Mouse (Mus musculus) spleen, adult 2 months (tissue): ENCODE results near the gene Olfr204. TPM values are rescaled to one million over a fixed set of nuclear protein-coding genes. Genes with fewer than 3 reads are reported as not detected.
"Not testable (repeated sequence)": the region's sequence is repeated elsewhere in the genome, so short reads cannot be mapped to it uniquely, and the experiment has no call there.

ENCODE experiments used
- DNase-seq, 2 experiments: peaks; one replicate each; pipeline versions ENCODE4 v3.0.0 to v3.0.0-alpha.2; 2012 to 2021; ENCODE audit warnings: low spot score in 2 of 2, low read depth in 1 of 2
- H3K27ac ChIP-seq: fragments of 200-500 bp; 2 replicates; pipeline ENCODE4 v1.5.1; 2012; ENCODE audit warnings: low read length, inconsistent platforms; ENCODE audit not compliant: insufficient read depth
- H3K27me3 ChIP-seq: fragments of 200-500 bp; 2 replicates; pipeline ENCODE4 v1.6.1; 2012; ENCODE audit warnings: mild to moderate bottlenecking, moderate library complexity, low read length, inconsistent platforms; ENCODE audit not compliant: control insufficient read depth, insufficient read depth
- H3K36me3 ChIP-seq: fragments of 200-500 bp; 2 replicates; pipeline ENCODE4 v1.6.1; 2012; ENCODE audit warnings: mild to moderate bottlenecking, low read length, inconsistent platforms; ENCODE audit not compliant: control insufficient read depth, insufficient read depth
- H3K4me1 ChIP-seq: fragments of 200-500 bp; 2 replicates; pipeline ENCODE4 v1.6.1; 2011; ENCODE audit warnings: inconsistent platforms; ENCODE audit not compliant: control insufficient read depth, insufficient read depth, insufficient read length
- H3K4me3 ChIP-seq: fragments of 200-500 bp; 2 replicates; pipeline ENCODE4 v1.5.1; 2011; ENCODE audit warnings: mild to moderate bottlenecking, inconsistent platforms; ENCODE audit not compliant: insufficient read depth, insufficient read length; ENCODE audit errors: extremely low read depth
- CTCF ChIP-seq: fragments of 200-500 bp; IDR thresholded peaks from 2 replicates; pipeline ENCODE4 v1.5.1; 2011; ENCODE audit warnings: mild to moderate bottlenecking, inconsistent platforms; ENCODE audit not compliant: insufficient read depth, insufficient read length, insufficient replicate concordance; ENCODE audit errors: extremely low read depth
- POLR2A ChIP-seq: fragments of 200-500 bp; IDR thresholded peaks from 2 replicates; pipeline ENCODE4 v1.6.1; 2011; ENCODE audit warnings: low read depth, low read length, inconsistent platforms
- WGBS: fragments of 180-500 bp; shearing (Covaris S2); methylation state at CpG from one replicate; pipeline ENCODE4 v1.1.7; 2018; 5-methylcytosine and 5-hydroxymethylcytosine counted together
- polyA plus RNA-seq: library from polyadenylated mRNA; depleted of rRNA; stranded (reverse); fragments of >200 nt; gene quantifications from 2 replicates; pipeline ENCODE4 v1.2.3, GENCODE M21; 2012; rRNA removed

Gene Olfr204
- polyA plus RNA-seq, result not detected in 2 replicates

DNA sequence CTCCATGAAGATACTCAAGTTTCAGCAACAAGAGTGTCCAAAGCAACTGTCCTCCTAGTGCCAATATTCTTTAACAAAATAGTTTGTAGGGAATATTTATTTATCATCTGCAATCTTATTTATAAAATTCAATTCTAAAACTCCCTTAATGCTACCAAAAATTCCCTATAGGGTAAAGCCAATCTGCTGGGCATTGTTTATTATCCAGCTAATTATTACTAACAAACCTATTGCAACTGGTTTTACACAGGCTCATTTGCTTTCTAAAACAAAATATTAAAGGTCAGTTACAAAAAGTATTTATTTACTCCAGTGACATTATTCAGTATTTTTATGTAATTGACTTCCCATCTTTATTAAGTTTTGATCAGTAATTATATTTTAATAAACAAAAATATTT, at the start of gene Olfr204:
TSS of gene Olfr204 (minus strand) at position 101 of the 400 bp plus-strand sequence.
- no peak for TF ChIP-seq POLR2A
- no peak for TF ChIP-seq CTCF
- Histone ChIP-seq H3K36me3 (no peaks in the 10 kb centered on the region), H3K4me1 (no peaks in the 10 kb centered on the region), H3K4me3 (no peak within 1 kb of the TSS), H3K27me3 (no peaks in the 10 kb centered on the region), H3K27ac (no peak within 1 kb of the TSS)
- no peak for DNase-seq

DNA sequence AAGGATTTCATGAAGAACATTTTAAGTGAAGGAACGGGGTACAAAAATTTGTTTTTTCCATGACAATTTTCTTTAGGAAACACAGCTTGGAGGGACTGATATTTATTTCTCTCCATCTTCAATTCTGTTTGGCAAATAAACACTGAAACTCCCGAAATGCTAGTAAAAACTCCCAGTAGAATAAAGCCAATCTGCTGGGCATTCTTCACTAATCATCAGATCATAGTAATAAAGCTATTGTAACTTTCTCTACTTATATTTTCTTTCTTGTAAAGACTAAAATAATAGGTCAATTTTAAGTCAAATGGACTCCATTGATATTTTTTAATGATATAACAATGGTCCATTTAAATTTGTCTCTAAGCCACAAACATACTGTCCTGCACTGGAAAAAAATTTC, 45.8 kb upstream of the Olfr204 start, which contains the start of gene Olfr209:
TSS of gene Olfr209 (minus strand) at position 101 of the 400 bp plus-strand sequence.
- no peak for DNase-seq
- H3K4me3 ChIP-seq, result no peak within 1 kb of the TSS
- 81% methylated on average over 2 of the region's 2 CpGs for WGBS
- no peak for TF ChIP-seq CTCF
- no peak for TF ChIP-seq POLR2A
- H3K36me3 ChIP-seq, result no peaks in the 10 kb centered on the region
- no peaks in the 10 kb centered on the region for H3K4me1 ChIP-seq
- H3K27ac ChIP-seq, result no peak within 1 kb of the TSS
- H3K27me3 ChIP-seq, result no peaks in the 10 kb centered on the region

DNA sequence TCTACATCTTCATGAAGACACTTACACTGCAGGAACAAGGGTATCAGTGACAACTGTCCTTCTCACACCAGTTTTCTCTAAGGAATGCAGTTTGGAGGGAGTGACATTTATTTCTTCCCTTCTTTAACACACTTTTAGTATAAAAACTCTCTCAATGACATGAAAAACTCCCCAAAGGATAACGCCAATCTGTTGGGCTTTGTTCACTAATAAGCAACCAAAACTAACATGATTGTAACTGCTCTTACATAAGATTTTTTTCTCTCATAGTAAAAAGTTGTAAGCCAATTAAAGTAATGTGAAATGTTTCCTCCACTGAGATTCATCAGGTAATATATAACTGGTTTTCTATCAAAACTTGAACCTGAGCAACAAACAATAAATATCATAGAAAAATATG, 31.1 kb upstream of the Olfr204 start, which contains the start of gene Olfr206:
TSS of gene Olfr206 (minus strand) at position 101 of the 400 bp plus-strand sequence.
- no peaks in the 10 kb centered on the region for H3K36me3 ChIP-seq
- WGBS, result 85% methylated on average over 1 of the region's 1 CpGs

DNA sequence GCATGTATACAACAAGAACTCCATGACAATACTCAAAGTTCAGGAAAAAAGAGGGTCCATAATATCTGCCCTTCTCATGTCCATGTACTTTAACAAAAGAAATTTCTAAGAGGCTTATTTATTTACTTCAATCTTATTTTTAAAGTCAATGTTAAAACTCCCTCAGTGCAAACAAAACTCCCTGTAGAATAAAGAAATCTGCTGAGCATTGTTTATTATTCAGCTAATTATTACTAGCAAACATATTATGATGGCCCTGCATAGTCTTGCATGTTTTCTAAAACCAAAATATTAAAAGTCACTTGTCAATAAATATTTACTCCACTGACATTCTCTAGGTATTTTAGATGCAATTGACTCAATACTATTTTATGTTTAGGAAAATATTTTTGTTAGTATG, 13.0 kb upstream of the Olfr204 start, which contains the start of gene Olfr205:
TSS of gene Olfr205 (minus strand) at position 101 of the 400 bp plus-strand sequence.
- TF ChIP-seq POLR2A, result no peak
- Histone ChIP-seq H3K27me3 (no peaks in the 10 kb centered on the region), H3K27ac (no peak within 1 kb of the TSS), H3K4me1 (no peaks in the 10 kb centered on the region), H3K36me3 (no peaks in the 10 kb centered on the region), H3K4me3 (no peak within 1 kb of the TSS)
- no peak for DNase-seq

More for the DNA sequence above, 31.1 kb upstream of the Olfr204 start, which contains the start of gene Olfr206:
- H3K4me1 ChIP-seq, result no peaks in the 10 kb centered on the region
- DNase-seq, result no peak
- TF ChIP-seq CTCF (no peak), POLR2A (no peak)
- H3K27ac ChIP-seq, result no peak within 1 kb of the TSS
- H3K4me3 ChIP-seq, result no peak within 1 kb of the TSS
- H3K27me3 ChIP-seq, result no peaks in the 10 kb centered on the region

- not testable (repeated sequence) for H3K27ac ChIP-seq, H3K4me1 ChIP-seq, H3K4me3 ChIP-seq, H3K27me3 ChIP-seq, DNase-seq, H3K36me3 ChIP-seq
- 22% methylated on average over 1 of the region's 1 CpGs for WGBS
Observed at GRCm38 (mm10) chr16:59323262-59323661, 5.2 kb upstream of the Olfr204 start.

DNA sequence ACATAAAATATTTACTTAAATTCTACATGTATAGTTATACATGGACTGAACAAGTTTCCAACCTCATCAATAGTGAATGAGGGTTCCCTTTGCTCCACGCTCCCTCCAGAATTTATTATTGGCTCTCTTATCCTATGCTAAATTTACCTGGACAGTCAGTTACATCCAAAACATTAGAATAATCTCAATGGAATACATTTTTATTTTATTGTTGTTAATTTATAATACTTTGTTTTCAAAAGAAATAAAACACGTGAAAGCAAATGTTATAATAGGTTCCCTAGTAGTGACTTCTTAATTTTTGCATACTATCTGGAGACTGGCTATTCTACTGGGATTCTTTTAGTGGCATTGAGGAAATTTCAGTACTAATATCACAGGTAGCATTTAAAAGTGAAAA, 19.5 kb downstream of the Olfr204 start, which contains the start of gene Olfr203:
TSS of gene Olfr203 (plus strand) at position 301 of the 400 bp plus-strand sequence.
- TF ChIP-seq CTCF, result no peak
- TF ChIP-seq POLR2A, result no peak
- H3K27me3 ChIP-seq, result no peaks in the 10 kb centered on the region
- 82% methylated on average over 2 of the region's 2 CpGs for WGBS

GRCm38 (mm10) chr16:59287576-59287975, 30.5 kb downstream of the Olfr204 start:
- not testable (repeated sequence) for H3K27ac ChIP-seq, H3K36me3 ChIP-seq, H3K4me1 ChIP-seq, DNase-seq, H3K4me3 ChIP-seq, H3K27me3 ChIP-seq
- WGBS, result 54% methylated on average over 9 of the region's 9 CpGs

More for the DNA sequence above, 19.5 kb downstream of the Olfr204 start, which contains the start of gene Olfr203:
- Histone ChIP-seq H3K36me3 (no peaks in the 10 kb centered on the region), H3K27ac (no peak within 1 kb of the TSS), H3K4me1 (no peaks in the 10 kb centered on the region), H3K4me3 (no peak within 1 kb of the TSS)
- DNase-seq, result no peak
